10 mouse cellular contexts compared by ENCODE assay signal in genomic region chr14:25127544-25128159, GRCm38 (mm10).
DNase-seq lines count a peak whose midpoint lies in the region; ATAC-seq lines count a peak whose summit lies in the region.
"Had no signal": no experiment of that assay in that cellular context is flagged by ENCODE, and none has a peak within 500 bp of the region (broad histone marks: within the 10 kb centered on the region; RNA-seq: fewer than 3 reads in every experiment).

No protein-coding gene starts in this region.

- no peaks in the 10 kb centered on the region for H3K9me3 ChIP-seq in heart, embryonic 10.5 days
- no peaks in the 10 kb centered on the region for H3K9me3 ChIP-seq in hindbrain, embryonic 12.5 days (replicated peaks)
- no peaks in the 10 kb centered on the region for H3K9me3 ChIP-seq in limb, embryonic 10.5 days (replicated peaks)
- H3K9me3 ChIP-seq in heart, embryonic 12.5 days (replicated peaks): peaks cover 3% of the 10 kb centered on the region; the same call in 1 of the 2 replicates

- ATAC-seq in hindbrain, embryonic 12.5 days (ENCODE audit: low FRiP score): peak; percentile 37
- no peak for ATAC-seq in heart, embryonic 12.5 days (ENCODE audit: insufficient number of reproducible peaks, low FRiP score)

- WGBS in heart, embryonic 10.5 days: 54% methylated on average over 14 of the region's 14 CpGs
- WGBS in hindbrain, embryonic 12.5 days: 31% methylated on average over 14 of the region's 14 CpGs
- 60% methylated on average over 14 of the region's 14 CpGs for WGBS in limb, embryonic 10.5 days
- WGBS in heart, embryonic 12.5 days: 55% methylated on average over 14 of the region's 14 CpGs

- no peak overlapping the region for H3K4me3 ChIP-seq in heart, embryonic 10.5 days
- H3K4me3 ChIP-seq in hindbrain, embryonic 12.5 days: no peak overlapping the region
- no peak overlapping the region for H3K4me3 ChIP-seq in limb, embryonic 10.5 days
- no peak overlapping the region for H3K4me3 ChIP-seq in heart, embryonic 12.5 days

- H3K27me3 ChIP-seq in heart, embryonic 10.5 days (ENCODE audit: insufficient read depth, poor library complexity, severe bottlenecking): no peaks in the 10 kb centered on the region
- 0 out of 2 replicates have a peak, but pooled peaks cover 4% of the 10 kb centered on the region for H3K27me3 ChIP-seq in hindbrain, embryonic 12.5 days
- no peaks in the 10 kb centered on the region for H3K27me3 ChIP-seq in limb, embryonic 10.5 days (ENCODE audit: low read depth, poor library complexity, severe bottlenecking)
- H3K27me3 ChIP-seq in heart, embryonic 12.5 days (replicated peaks): 0 out of 2 replicates have a peak, but pooled peaks cover 3% of the 10 kb centered on the region

- H3K4me2 ChIP-seq in hindbrain, embryonic 12.5 days (replicated peaks): peak overlapping the region; percentile 14
- no peak overlapping the region for H3K4me2 ChIP-seq in heart, embryonic 12.5 days

- H3K27ac ChIP-seq in heart, embryonic 10.5 days: peak overlapping the region; percentile 23; the same call in 1 of the 2 replicates
- peak overlapping the region; percentile 85 for H3K27ac ChIP-seq in hindbrain, embryonic 12.5 days
- H3K27ac ChIP-seq in limb, embryonic 10.5 days: peak overlapping the region; percentile 87
- no peak overlapping the region for H3K27ac ChIP-seq in heart, embryonic 12.5 days (ENCODE audit: poor library complexity, severe bottlenecking)

- DNase-seq in heart, embryonic 10.5 days (ENCODE audit: low spot score): no peak
- DNase-seq in heart, adult 9 months (ENCODE audit: low spot score in 2 of 2): no peak
- DNase-seq in limb, embryonic 10.5 days (ENCODE audit: low spot score): no peak
- peak; percentile 55 for DNase-seq in retina, postnatal 1 day
- no peak for DNase-seq in embryo, embryonic 10.5 days (ENCODE audit: low spot score)
- no peak for DNase-seq in lung, adult 18-20 months
- DNase-seq: adrenal gland, postnatal 14 days; heart, postnatal 4 days had no signal

- H3K4me1 ChIP-seq in heart, embryonic 10.5 days: peaks cover 29% of the 10 kb centered on the region
- H3K4me1 ChIP-seq in hindbrain, embryonic 12.5 days: peaks cover 43% of the 10 kb centered on the region
- peaks cover 68% of the 10 kb centered on the region for H3K4me1 ChIP-seq in limb, embryonic 10.5 days
- H3K4me1 ChIP-seq in heart, embryonic 12.5 days (replicated peaks): no peaks in the 10 kb centered on the region; the same call in 1 of the 2 replicates

- H3K9ac ChIP-seq in hindbrain, embryonic 12.5 days: peak overlapping the region; percentile 32; the same call in 1 of the 2 replicates
- H3K9ac ChIP-seq in heart, embryonic 12.5 days: no peak overlapping the region

- H3K36me3 ChIP-seq in heart, embryonic 10.5 days: no peaks in the 10 kb centered on the region
- H3K36me3 ChIP-seq in hindbrain, embryonic 12.5 days: no peaks in the 10 kb centered on the region
- H3K36me3 ChIP-seq in limb, embryonic 10.5 days: no peaks in the 10 kb centered on the region
- no peaks in the 10 kb centered on the region for H3K36me3 ChIP-seq in heart, embryonic 12.5 days
